Mouse (Mus musculus) cerebellum, adult 2 months (tissue): ENCODE results near the gene Chrm1. TPM values are rescaled to one million over a fixed set of nuclear protein-coding genes. Genes with fewer than 3 reads are reported as not detected.
A peak's percentile ranks its signal among the peaks of the same experiment; 100 is the strongest.

ENCODE experiments used
- DNase-seq, 2 experiments: peaks; one replicate each; pipeline ENCODE4 v3.0.0; 2021
- H3K27ac ChIP-seq: fragments of 200-500 bp; 2 replicates; pipeline ENCODE4 v1.5.1; 2012; ENCODE audit warnings: low read length, control low read depth, inconsistent platforms; ENCODE audit not compliant: insufficient read depth
- H3K27me3 ChIP-seq: fragments of 200-500 bp; 2 replicates; pipeline ENCODE4 v1.6.1; 2012; ENCODE audit warnings: inconsistent platforms, mild to moderate bottlenecking, low read length, moderate library complexity; ENCODE audit not compliant: control insufficient read depth, insufficient read depth
- H3K4me1 ChIP-seq: fragments of 200-500 bp; 2 replicates; pipeline ENCODE4 v1.6.1; 2011; ENCODE audit warnings: low read length; ENCODE audit not compliant: control insufficient read depth, insufficient read depth
- H3K4me3 ChIP-seq: fragments of 200-500 bp; replicated peaks from 2 replicates; pipeline ENCODE3; 2011; ENCODE audit warnings: mild to moderate bottlenecking, low read depth, low read length, control low read depth; ENCODE audit not compliant: insufficient read depth
- CTCF ChIP-seq: fragments of 200-500 bp; IDR thresholded peaks from 2 replicates; pipeline ENCODE4 v1.5.1; 2011; ENCODE audit warnings: low read depth, mild to moderate bottlenecking, control low read depth, low read length, moderate library complexity, borderline replicate concordance; ENCODE audit not compliant: insufficient read depth
- POLR2A ChIP-seq: fragments of 200-500 bp; IDR thresholded peaks from 2 replicates; pipeline ENCODE4 v1.6.1; 2011; ENCODE audit warnings: low read length, control low read depth, borderline replicate concordance; ENCODE audit not compliant: insufficient read depth
- WGBS: fragments of 180-500 bp; shearing (Covaris S2); methylation state at CpG from one replicate; pipeline ENCODE4 v1.1.7; 2018; 5-methylcytosine and 5-hydroxymethylcytosine counted together
- polyA plus RNA-seq: library from polyadenylated mRNA; depleted of rRNA; stranded (reverse); fragments of >200 nt; gene quantifications from 2 replicates; pipeline ENCODE4 v1.2.3, GENCODE M21; 2012

Gene Chrm1
- polyA plus RNA-seq, 1 experiment: 0.88 TPM

- H3K27me3 ChIP-seq: no peaks in the 10 kb centered on the region
- H3K27ac ChIP-seq: no peak overlapping the region
- 52% methylated on average over 9 of the region's 9 CpGs for WGBS
- H3K4me1 ChIP-seq: no peaks in the 10 kb centered on the region
- H3K4me3 ChIP-seq: no peak overlapping the region
- no peak for DNase-seq
- TF ChIP-seq CTCF (no peak), POLR2A (no peak)
Measured at GRCm38 (mm10) chr19:8691871-8692539, 28.4 kb downstream of the Chrm1 start.

GRCm38 (mm10) chr19:8692740-8693139 lies 29.2 kb downstream of the Chrm1 start:
- Histone ChIP-seq H3K27me3 (no peaks in the 10 kb centered on the region), H3K4me3 (no peak overlapping the region), H3K4me1 (no peaks in the 10 kb centered on the region), H3K27ac (no peak overlapping the region)
- no peak for DNase-seq
- no peak for TF ChIP-seq POLR2A
- TF ChIP-seq CTCF: no peak
- 66% methylated on average over 5 of the region's 5 CpGs for WGBS

GRCm38 (mm10) chr19:8695330-8695729 lies 31.7 kb downstream of the Chrm1 start:
- H3K4me3 ChIP-seq: no peak overlapping the region
- no peaks in the 10 kb centered on the region for H3K4me1 ChIP-seq

GRCm38 (mm10) chr19:8699652-8700051 lies 36.1 kb downstream of the Chrm1 start:
- no peaks in the 10 kb centered on the region for H3K4me1 ChIP-seq
- H3K27ac ChIP-seq: no peak overlapping the region
- 72% methylated on average over 9 of the region's 9 CpGs for WGBS
- no peak overlapping the region for H3K4me3 ChIP-seq
- H3K27me3 ChIP-seq: no peaks in the 10 kb centered on the region
- no peak for DNase-seq
- no peak for TF ChIP-seq CTCF
- no peak for TF ChIP-seq POLR2A

More at GRCm38 (mm10) chr19:8695330-8695729, 31.7 kb downstream of the Chrm1 start:
- H3K27ac ChIP-seq: no peak overlapping the region
- no peaks in the 10 kb centered on the region for H3K27me3 ChIP-seq
- TF ChIP-seq CTCF: peak; percentile 15; the same call in 1 of the 2 replicates
- no peak for TF ChIP-seq POLR2A
- WGBS: 57% methylated on average over 6 of the region's 6 CpGs
- no peak for DNase-seq

- TF ChIP-seq POLR2A (no peak), CTCF (no peak)
- DNase-seq: no peak
- 27% methylated on average over 3 of the region's 3 CpGs for WGBS
- H3K27ac ChIP-seq: no peak overlapping the region
- H3K4me1 ChIP-seq: no peaks in the 10 kb centered on the region
- no peak overlapping the region for H3K4me3 ChIP-seq
- no peaks in the 10 kb centered on the region for H3K27me3 ChIP-seq
Measured at GRCm38 (mm10) chr19:8702458-8702857, 38.9 kb downstream of the Chrm1 start.

- H3K27ac ChIP-seq: no peak overlapping the region
- H3K4me3 ChIP-seq: no peak overlapping the region
- 39% methylated on average over 4 of the region's 4 CpGs for WGBS
- no peaks in the 10 kb centered on the region for H3K4me1 ChIP-seq
- H3K27me3 ChIP-seq: no peaks in the 10 kb centered on the region
- DNase-seq: no peak
- no peak for TF ChIP-seq POLR2A
- no peak for TF ChIP-seq CTCF
Measured at GRCm38 (mm10) chr19:8703571-8703970, 40.0 kb downstream of the Chrm1 start.

GRCm38 (mm10) chr19:8705026-8705708 lies 41.6 kb downstream of the Chrm1 start:
- Histone ChIP-seq H3K27ac (no peak overlapping the region), H3K27me3 (no peaks in the 10 kb centered on the region), H3K4me3 (no peak overlapping the region), H3K4me1 (no peaks in the 10 kb centered on the region)
- DNase-seq: no peak
- TF ChIP-seq CTCF (no peak), POLR2A (no peak)
- 75% methylated on average over 6 of the region's 6 CpGs for WGBS
